Mouse (Mus musculus) testis, postnatal 10 days (tissue): ENCODE measurements at regions not wholly inside any gene's neighbourhood (a gene's known extent, or its start where the extent isn't known, plus 50 kb on each side); places are given as distances from the start of the nearest gene placed in this dataset.
"Not testable (repeated sequence)": the region's sequence is repeated elsewhere in the genome, so short reads cannot be mapped to it uniquely, and the experiment has no call there.

Experiments
- DNase-seq: peaks from one replicate; pipeline ENCODE4 v3.0.0; 2021; ENCODE audit warnings: low spot score

- DNase-seq, result no peak
These were observed 606.2 kb upstream of the Gpc5 start for GRCm38 (mm10) chr14:114485781-114486180.

DNA sequence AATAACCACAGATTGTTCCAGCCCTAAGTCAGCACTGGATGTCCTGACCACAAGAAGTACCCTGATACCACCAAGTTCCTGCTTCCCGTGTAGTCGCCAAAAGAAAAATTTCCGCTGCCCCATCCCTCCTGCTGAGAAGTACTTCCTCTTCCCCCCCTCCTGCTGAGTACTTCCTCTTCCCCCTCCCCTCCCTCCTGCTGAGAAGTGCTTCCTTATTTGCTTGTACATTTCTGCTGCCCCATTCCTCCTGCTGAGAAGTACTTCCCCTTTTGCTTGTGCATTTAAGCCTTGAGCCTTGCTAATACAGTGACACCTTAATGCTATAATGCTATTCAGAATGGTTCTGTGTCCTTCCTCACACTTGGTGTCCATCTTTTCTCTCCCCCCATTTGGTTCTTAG lies 598.6 kb upstream of the Gpc5 start:
- DNase-seq, result not testable (repeated sequence)

DNA sequence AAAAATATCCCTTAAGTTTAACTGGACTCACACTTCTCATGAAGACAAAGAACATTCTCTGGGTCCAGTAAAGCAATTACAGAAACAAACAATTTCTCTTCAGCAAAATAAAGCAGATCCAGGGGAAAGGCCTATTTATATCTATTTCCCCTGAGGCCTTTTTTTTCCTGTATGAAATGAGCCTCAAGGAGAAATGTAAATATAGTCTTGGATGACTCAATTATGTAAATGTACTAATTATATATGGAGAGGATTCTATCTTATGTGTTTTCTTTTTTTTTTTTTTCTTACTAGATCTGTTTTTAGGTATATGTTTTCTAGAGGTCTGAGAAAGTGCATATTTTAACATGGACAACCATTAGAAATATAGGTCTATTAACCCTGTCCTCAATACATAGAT lies 587.0 kb upstream of the Gpc5 start:
- DNase-seq, result no peak

DNA sequence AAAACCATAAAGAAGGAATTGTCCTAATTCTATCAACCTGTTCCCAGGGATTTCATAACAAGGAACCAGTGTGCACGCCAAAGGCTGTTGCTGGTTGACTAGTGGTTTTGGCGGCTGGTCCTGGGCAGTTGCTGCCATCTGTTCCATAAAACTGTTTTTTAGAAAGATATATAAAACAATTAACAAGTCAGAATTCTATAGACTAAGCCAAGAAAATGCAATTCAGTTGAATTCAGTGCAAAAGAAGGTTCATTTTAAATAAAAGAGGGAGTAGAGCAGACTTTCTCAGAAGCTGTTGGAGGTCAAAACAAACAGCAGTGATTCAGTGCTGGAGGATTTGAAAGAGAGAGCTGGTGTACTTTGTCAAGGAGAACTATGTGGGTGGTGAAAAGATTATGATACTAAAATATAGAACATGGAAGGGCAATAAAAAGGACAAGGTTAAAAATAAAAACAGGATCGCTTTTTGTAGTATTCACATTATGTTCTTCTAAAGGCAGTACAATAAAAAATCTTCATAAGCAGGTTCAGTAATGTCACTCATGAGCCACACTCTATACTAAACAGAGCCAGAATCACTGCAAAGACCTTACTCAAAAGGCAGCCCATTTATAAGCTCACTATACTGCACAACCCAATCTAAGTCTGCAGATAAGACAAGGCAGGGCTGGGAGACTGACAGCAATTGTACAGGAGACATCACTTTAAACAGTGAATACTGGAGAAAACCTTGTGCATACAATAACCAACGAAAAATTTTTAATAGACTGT lies 543.9 kb upstream of the Gpc5 start:
- no peak for DNase-seq

GRCm38 (mm10) chr14:114549101-114549500 lies 542.9 kb upstream of the Gpc5 start:
- no peak for DNase-seq

DNA sequence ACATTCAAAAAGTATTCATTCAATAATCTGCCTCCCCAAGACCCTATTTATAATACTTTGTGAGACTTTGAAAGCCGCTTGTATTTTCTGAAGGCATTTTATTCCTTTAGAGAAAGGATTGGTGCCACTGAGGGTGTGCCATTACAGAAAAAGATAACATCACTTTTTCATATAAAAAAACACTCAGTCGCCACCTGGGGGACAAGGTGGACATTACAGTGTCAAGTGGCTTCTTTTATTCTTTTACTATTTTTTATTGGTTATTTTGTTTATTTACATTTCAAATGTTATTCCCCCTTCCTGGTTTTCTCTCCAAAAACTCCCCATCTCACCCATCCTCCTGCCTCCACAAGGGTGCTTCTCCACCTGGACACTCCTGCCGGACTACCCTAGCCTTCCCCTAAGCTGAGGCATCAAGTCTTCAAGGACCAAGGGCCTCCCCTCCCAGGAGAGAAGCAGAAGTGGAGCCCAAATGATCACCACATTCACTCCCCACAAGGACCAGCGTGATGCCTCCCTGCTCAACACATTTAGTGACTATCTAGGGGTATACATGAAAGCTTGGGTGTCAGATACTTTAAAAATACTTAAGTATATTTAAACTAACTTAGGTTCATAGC lies 525.5 kb upstream of the Gpc5 start:
- DNase-seq, result peak; percentile 40

DNA sequence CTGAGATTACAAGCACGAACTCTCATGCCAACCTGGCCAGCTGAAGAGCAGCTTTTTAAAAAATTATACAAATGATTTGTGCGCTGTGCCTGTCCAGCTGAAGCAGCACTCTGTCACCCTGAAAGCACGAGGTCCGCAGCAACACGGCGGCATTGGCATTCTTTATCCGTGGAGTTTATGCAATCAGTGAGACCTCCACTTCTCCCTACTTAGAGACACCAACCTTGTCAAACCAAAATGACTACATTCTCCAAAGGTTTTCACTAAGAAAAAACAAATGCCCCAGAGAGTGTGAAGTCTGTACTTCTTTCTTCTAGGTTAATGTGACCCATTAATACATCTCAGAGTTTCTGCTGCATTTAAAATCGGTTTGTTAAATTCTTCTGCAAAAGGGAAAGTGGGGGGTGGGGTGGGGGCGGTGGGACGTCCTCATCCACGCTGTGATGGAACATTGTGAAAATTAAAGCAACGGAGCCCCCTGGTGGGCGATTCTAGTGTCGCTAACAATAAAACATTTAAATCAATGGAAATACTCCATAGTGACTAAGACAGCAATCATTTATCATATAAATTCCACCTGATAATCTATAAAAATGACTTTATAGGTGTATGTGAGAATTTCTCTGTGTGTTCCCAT lies 524.2 kb upstream of the Gpc5 start:
- peak; percentile 84 for DNase-seq

DNA sequence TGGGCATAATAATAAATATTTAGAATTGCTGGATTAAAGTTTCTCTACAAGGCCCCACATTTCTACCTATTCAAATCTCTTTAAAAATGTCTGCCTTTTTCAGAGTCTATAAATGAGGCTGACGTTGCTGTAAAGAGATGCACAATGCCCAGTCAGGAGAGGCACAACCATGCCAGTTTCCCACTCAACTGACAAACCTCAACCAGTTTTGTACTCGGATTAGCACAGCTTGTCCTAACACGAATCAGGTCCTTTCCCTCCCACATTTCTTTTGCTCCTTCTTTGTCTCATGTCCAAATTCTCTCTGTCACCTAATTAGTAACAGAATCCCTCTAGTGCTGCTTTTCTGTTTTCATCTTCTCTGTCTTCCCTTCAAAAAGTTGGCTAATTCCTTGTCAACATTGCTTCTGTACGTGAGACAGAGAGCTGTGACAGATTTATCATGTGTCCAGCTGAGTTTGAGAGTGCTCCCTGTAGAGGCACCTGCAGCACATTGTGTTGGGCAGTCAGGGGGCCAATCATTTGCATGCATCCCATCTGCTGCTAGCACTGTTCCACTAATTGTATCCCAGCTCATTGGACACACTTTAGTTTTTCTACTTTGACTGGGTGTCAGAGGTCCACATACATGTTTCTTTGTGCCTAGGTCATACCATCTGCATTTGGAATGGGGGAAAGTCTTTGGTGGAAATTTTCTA lies 504.5 kb upstream of the Gpc5 start:
- DNase-seq, result no peak

- no peak for DNase-seq
These were observed 482.7 kb upstream of the Gpc5 start for GRCm38 (mm10) chr14:114609296-114609695.

- DNase-seq, result no peak
These were observed 479.6 kb upstream of the Gpc5 start for GRCm38 (mm10) chr14:114612400-114612799.

GRCm38 (mm10) chr14:114656636-114657035 lies 435.4 kb upstream of the Gpc5 start:
- no peak for DNase-seq

- no peak for DNase-seq
These were observed 430.0 kb upstream of the Gpc5 start for GRCm38 (mm10) chr14:114662028-114662427.

DNA sequence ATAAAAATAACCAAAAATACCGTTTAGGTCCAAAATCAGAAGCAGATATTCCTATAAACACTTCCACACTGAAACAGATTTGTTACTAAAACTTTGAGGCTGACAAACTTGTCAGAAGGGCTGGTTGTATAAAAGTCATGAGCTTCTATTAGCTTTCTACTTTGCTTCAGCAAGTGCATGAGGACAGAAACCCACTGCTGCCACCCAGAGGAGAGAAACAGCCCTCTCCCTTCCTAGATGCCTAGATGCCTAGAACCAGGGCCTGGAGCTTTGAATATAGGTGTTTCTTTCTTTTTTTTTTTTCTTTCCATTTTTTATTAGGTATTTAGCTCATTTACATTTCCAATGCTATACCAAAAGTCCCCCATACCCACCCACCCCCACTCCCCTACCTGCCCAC lies 406.9 kb upstream of the Gpc5 start:
- no peak for DNase-seq

DNA sequence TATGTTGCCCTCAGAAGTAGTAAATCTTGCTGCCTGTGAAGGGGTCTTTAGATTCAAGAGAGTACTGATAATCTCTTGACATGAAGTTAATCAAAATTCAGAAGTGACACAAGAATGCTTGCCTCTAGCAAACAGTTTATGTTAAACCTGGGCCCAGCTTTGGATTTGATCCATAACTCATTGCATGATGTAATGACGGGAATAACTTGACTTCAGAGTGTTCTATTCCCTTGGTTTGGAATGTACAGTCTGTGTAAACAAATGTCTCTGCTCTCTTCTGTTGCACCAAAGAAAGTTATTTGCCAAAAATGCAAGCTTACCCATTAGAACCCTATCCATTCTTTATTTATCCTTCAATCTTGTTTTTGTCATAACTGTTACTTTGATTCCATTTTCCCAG lies 397.1 kb upstream of the Gpc5 start:
- DNase-seq, result no peak

GRCm38 (mm10) chr14:114697543-114697942 lies 394.5 kb upstream of the Gpc5 start:
- DNase-seq, result no peak

DNA sequence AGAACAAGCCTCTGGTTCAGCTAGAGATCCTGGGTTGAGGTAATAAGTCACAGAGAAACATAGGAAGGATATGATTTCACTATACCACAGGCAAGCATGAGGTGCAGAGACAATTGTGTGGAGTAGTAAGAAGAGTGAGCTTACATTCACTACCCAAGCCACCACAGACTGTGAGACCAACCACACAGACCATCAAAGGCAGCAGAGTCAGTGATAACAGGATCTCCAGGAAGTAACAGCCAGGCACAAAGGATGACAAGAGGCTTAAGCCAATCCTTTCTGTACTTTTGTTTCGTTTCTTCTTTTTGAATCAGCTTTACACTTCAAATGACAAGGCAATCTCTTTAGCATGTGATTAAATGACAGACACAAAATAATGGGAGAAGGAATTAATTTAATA lies 368.9 kb upstream of the Gpc5 start:
- DNase-seq, result no peak

- DNase-seq, result no peak
These were observed 324.7 kb upstream of the Gpc5 start for GRCm38 (mm10) chr14:114767323-114767722.

- no peak for DNase-seq
These were observed 315.3 kb upstream of the Gpc5 start for GRCm38 (mm10) chr14:114776723-114777122.

GRCm38 (mm10) chr14:114781821-114782220 lies 310.2 kb upstream of the Gpc5 start:
- no peak for DNase-seq

- DNase-seq, result peak; percentile 81
These were observed 300.8 kb upstream of the Gpc5 start for GRCm38 (mm10) chr14:114790946-114791830.

GRCm38 (mm10) chr14:114791831-114792224 lies 300.2 kb upstream of the Gpc5 start:
- no peak for DNase-seq

DNA sequence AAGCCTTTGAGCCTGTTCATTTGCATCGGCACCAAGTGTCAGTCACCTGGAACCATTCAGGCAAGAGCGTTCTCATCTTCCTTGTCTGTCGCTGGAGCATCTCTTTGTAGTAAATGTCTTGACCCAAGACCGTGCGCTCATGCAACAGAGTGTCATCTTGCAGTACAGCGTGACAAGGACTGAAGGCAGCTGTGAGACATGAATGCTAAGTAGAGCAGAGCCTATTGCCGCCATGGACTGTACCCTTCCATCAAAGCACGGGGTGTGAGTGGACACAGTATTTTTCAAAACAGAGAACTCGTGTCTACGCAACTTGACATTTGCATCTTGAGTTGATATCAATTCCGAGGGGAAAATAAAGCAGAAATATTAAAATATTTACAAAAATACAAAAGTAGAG lies 287.4 kb upstream of the Gpc5 start:
- no peak for DNase-seq
